Mouse (Mus musculus): ENCODE data around the gene Acsl5.

- no peak for TF ChIP-seq POLR2A (IDR thresholded peaks at IDR 0.05; ENCODE audit: insufficient read depth, low read depth, low read length)
- no peak for TF ChIP-seq CTCF (IDR thresholded peaks at IDR 0.05; ENCODE audit: insufficient read depth, low read depth, low read length)
Observed at GRCm38 (mm10) chr19:55213617-55214340, 38.0 kb upstream of the Acsl5 start.
